Mouse (Mus musculus): ENCODE measurements around the gene Isyna1. TPM values are rescaled to one million over a fixed set of nuclear protein-coding genes. Genes with fewer than 3 reads are reported as not detected.

Isyna1 gene
- polyA plus RNA-seq, 1 experiment from 2014 or later: 37.4 TPM

DNA sequence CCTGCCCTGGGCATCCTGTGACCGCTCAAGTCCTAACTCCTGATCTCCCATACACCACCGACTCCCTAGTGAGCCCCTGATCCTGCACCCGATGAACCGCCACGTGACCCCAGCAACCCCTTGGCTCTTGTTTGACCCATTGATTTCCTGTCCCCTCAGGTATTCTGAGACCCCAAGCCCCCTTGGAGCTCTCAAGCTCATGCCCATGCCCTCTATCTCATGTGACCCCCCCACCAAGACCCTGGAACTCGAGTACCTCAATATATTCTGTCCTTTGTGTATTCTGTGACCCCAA, 13.4 kb downstream of the Isyna1 start:
- TF ChIP-seq EP300 (optimal IDR thresholded peaks at IDR 0.05) (no peak), CTCF (IDR thresholded peaks at IDR 0.05; ENCODE audit: low read depth) (no peak)
- Histone ChIP-seq H3K27me3 (ENCODE audit: control insufficient read depth, insufficient read depth, low read length) (no peaks in the 10 kb centered on the region), H3K4me2 (replicated peaks; ENCODE audit: low read depth) (peak overlapping the region; percentile 87), H3K4me3 (ENCODE audit: low read depth, low read length) (peak overlapping the region; percentile 75), H3K9ac (ENCODE audit: low read length) (peak overlapping the region; percentile 92), H3K36me3 (ENCODE audit: control insufficient read depth, insufficient read depth, low read length) (no peaks in the 10 kb centered on the region), H3K9me3 (ENCODE audit: control insufficient read depth, low read length) (no peaks in the 10 kb centered on the region), H3K4me1 (replicated peaks; ENCODE audit: control insufficient read depth, insufficient read depth) (peaks cover 3% of the 10 kb centered on the region), H3K27ac (replicated peaks) (peak overlapping the region; percentile 97; the same call in 1 of the 2 replicates)
- no peak for DNase-seq (ENCODE audit: low spot score)
- WGBS: 25% methylated on average over 6 of the region's 6 CpGs
- no peak for ATAC-seq (ENCODE audit: low FRiP score, low TSS enrichment)

DNA sequence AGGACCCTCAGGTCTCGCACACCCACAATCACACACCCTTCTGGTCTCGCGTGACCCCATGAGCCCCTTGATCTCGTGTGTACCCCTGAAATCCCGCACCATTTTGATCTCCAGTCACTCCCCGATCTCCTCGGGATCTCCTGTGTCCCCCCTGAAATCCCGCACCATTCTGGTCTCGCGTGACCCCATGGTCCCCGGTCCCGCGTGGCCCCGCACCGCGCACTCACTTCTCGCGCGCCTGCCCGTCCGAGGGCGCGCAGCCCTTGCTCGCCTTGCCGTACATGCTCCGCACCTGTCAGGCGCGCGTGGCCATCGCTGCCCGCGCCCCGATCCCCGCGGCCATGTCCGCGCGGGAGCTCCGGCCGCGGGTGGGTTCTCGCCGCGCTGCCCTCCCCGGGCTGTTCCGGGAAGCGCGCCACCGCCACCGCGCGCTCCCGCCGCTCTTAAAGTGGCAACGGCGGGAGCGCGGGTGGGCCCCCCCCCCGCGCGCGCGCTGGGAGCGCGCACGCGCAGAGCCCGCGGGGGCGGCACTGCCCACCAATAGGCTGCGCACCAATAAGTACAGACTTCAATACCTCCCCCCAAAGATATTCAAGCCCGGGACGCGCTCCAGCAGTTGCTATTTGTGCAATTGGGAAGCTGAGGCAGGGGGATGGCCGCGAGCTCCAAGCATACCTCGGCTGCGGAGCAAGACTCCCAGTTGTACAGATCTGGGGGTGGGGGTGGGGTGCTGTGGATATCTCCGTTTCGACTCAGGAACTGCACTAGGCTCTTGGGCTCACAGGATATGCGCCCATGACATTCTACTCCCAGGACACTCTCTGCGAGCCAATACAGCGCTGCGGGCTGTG, 13.9 kb downstream of the Isyna1 start:
- peak; percentile 58 for DNase-seq (ENCODE audit: low spot score)
- peak overlapping the region; percentile 87 for H3K4me2 ChIP-seq (replicated peaks; ENCODE audit: low read depth)
- peak overlapping the region; percentile 92 for H3K9ac ChIP-seq (ENCODE audit: low read length)
- H3K9me3 ChIP-seq (ENCODE audit: control insufficient read depth, low read length): no peaks in the 10 kb centered on the region
- H3K27ac ChIP-seq (replicated peaks): peak overlapping the region; percentile 97
- TF ChIP-seq EP300 (optimal IDR thresholded peaks at IDR 0.05) (no peak), CTCF (IDR thresholded peaks at IDR 0.05; ENCODE audit: low read depth) (no peak)
- WGBS: 1% methylated on average over 63 of the region's 84 CpGs
- H3K4me1 ChIP-seq (replicated peaks; ENCODE audit: control insufficient read depth, insufficient read depth): peaks cover 3% of the 10 kb centered on the region
- no peak for ATAC-seq (ENCODE audit: low FRiP score, low TSS enrichment)
- no peaks in the 10 kb centered on the region for H3K36me3 ChIP-seq (ENCODE audit: control insufficient read depth, insufficient read depth, low read length)
- peak overlapping the region; percentile 75 for H3K4me3 ChIP-seq (ENCODE audit: low read depth, low read length)
- H3K27me3 ChIP-seq (ENCODE audit: control insufficient read depth, insufficient read depth, low read length): no peaks in the 10 kb centered on the region

DNA sequence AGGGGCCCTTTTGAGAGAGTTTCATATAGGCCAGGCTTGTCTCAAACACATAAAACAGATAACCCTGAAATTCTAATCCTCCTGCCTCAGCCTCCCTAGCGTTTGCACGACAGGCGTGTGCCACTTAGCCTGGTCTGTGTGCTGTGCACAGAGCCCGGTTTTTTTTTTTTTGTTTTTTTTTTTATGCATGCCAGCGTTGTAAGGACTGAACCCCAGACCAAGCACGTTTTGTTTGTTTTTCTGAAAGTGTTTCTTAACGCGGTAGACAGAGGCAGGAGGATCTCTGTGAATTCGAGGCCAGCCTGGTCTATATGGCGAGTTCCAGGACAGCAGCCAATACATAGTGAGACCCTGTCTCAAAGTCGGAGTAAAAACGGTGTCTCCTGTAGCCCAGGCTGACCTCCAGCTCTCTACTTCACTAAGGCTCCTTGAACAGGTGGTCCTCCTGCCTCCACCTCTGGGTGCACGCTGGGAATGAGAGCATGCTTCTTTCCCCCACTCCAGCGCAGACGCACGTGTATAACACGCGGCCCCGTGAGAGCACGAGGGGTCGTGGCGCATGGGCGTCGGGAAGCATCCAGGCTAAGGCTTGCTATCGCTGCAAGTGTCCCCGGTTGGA, 14.7 kb downstream of the Isyna1 start, which contains the start of gene Ssbp4:
TSS of gene Ssbp4 (minus strand) at position 124 of the 619 bp plus-strand sequence.
- no peaks in the 10 kb centered on the region for H3K27me3 ChIP-seq (ENCODE audit: control insufficient read depth, insufficient read depth, low read length)
- H3K9ac ChIP-seq (ENCODE audit: low read length): peak within 1 kb of the TSS; percentile 92
- H3K36me3 ChIP-seq (ENCODE audit: control insufficient read depth, insufficient read depth, low read length): no peaks in the 10 kb centered on the region
- no peak for ATAC-seq (ENCODE audit: low FRiP score, low TSS enrichment)
- H3K4me3 ChIP-seq (ENCODE audit: low read depth, low read length): peak within 1 kb of the TSS; percentile 75
- TF ChIP-seq EP300 (optimal IDR thresholded peaks at IDR 0.05): no peak
- TF ChIP-seq CTCF (IDR thresholded peaks at IDR 0.05; ENCODE audit: low read depth): no peak
- peak within 1 kb of the TSS; percentile 97 for H3K27ac ChIP-seq (replicated peaks)
- peaks cover 3% of the 10 kb centered on the region for H3K4me1 ChIP-seq (replicated peaks; ENCODE audit: control insufficient read depth, insufficient read depth)
- H3K9me3 ChIP-seq (ENCODE audit: control insufficient read depth, low read length): no peaks in the 10 kb centered on the region
- DNase-seq (ENCODE audit: low spot score): no peak
- 3% methylated on average over 26 of the region's 26 CpGs for WGBS
- H3K4me2 ChIP-seq (replicated peaks; ENCODE audit: low read depth): peak within 1 kb of the TSS; percentile 94

DNA sequence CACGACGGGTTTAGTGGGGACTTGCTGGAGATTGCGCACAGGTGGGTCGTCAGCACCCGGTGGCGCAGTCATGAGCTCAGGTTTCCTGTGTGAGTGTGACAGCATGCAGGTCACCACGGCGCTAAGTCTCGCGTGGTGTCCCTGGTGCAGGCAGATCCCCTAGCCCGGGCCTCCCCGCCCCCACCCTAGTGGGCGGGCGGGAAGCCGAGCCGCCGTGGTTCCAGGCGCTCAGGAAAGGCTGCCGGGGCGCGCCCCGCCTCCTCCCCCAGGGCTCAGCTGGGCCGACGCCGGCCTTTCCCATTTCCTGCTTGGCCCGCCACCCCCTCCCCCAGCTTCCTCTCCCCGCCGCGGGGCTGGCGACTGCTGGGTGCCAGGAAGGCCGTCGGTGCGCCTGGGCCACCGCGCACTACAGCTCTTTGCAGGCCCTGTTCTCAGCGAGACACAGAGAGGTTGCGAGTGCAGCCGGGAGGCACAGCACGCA, 15.2 kb downstream of the Isyna1 start:
- DNase-seq (ENCODE audit: low spot score): peak; percentile 92
- H3K4me2 ChIP-seq (replicated peaks; ENCODE audit: low read depth): peak overlapping the region; percentile 94
- H3K4me1 ChIP-seq (replicated peaks; ENCODE audit: control insufficient read depth, insufficient read depth): peaks cover 3% of the 10 kb centered on the region
- no peaks in the 10 kb centered on the region for H3K27me3 ChIP-seq (ENCODE audit: control insufficient read depth, insufficient read depth, low read length)
- WGBS: 1% methylated on average over 32 of the region's 39 CpGs
- peak overlapping the region; percentile 60 for H3K9ac ChIP-seq (ENCODE audit: low read length)
- TF ChIP-seq CTCF (IDR thresholded peaks at IDR 0.05; ENCODE audit: low read depth): peak; percentile 3; the same call in 1 of the 2 replicates
- peak; percentile 80 for TF ChIP-seq EP300 (optimal IDR thresholded peaks at IDR 0.05)
- peak overlapping the region; percentile 97 for H3K27ac ChIP-seq (replicated peaks)
- no peaks in the 10 kb centered on the region for H3K36me3 ChIP-seq (ENCODE audit: control insufficient read depth, insufficient read depth, low read length)
- peak overlapping the region; percentile 75 for H3K4me3 ChIP-seq (ENCODE audit: low read depth, low read length)
- peak; percentile 70 for ATAC-seq (ENCODE audit: low FRiP score, low TSS enrichment)
- no peaks in the 10 kb centered on the region for H3K9me3 ChIP-seq (ENCODE audit: control insufficient read depth, low read length)

DNA sequence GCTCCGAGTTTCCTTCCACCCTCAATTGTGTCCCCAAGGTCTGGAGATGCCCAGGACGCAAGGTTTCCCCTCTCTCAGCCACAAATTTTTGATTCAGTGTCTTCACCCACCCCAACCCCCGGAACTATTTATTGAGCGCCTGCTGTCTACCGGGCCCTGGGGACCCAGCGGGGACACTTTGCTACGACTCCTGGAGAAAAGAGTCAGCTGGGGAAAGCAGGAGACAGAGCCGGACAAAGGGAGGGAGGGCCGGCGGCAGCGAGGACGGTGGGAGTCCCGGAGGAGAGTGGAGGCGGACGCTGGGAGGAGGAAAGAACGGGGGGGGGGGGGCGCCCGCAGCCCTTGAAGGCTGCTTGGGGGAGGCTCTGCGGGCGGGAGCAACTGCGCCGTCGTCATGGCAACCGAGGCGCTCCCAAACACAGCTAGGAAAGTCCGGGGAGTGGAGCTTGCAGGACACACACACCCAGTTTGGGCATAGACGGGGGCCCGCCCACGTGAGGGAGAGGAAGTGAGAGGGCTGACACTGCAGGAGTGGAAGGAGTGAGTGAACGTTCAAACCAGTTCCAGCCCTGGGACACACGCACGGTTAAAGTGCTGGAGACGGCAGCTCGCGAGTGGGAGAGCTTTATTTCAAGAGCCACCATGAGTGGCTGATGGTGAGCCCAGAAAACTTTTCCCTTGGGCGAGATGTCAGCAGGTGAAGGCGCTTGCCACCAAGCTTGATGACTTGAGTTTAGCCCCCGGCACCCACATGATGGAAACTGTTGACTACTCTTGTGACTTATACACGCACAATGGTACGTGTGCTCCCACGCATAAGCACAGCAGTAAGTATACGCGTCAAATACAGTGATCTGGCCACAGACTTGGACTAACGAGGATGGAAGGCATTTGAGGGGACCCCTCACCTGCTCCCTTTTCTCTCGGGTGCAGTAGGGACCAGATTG, 15.9 kb downstream of the Isyna1 start:
- peak; percentile 85 for ATAC-seq (ENCODE audit: low FRiP score, low TSS enrichment)
- under 1% methylated on average over 39 of the region's 45 CpGs for WGBS
- H3K9ac ChIP-seq (ENCODE audit: low read length): peak overlapping the region; percentile 60
- H3K9me3 ChIP-seq (ENCODE audit: control insufficient read depth, low read length): no peaks in the 10 kb centered on the region
- H3K4me1 ChIP-seq (replicated peaks; ENCODE audit: control insufficient read depth, insufficient read depth): peaks cover 3% of the 10 kb centered on the region
- no peak for TF ChIP-seq CTCF (IDR thresholded peaks at IDR 0.05; ENCODE audit: low read depth)
- peak; percentile 10 for TF ChIP-seq EP300 (optimal IDR thresholded peaks at IDR 0.05)
- H3K4me2 ChIP-seq (replicated peaks; ENCODE audit: low read depth): peak overlapping the region; percentile 94
- no peaks in the 10 kb centered on the region for H3K27me3 ChIP-seq (ENCODE audit: control insufficient read depth, insufficient read depth, low read length)
- no peaks in the 10 kb centered on the region for H3K36me3 ChIP-seq (ENCODE audit: control insufficient read depth, insufficient read depth, low read length)
- H3K27ac ChIP-seq (replicated peaks): peak overlapping the region; percentile 97
- H3K4me3 ChIP-seq (ENCODE audit: low read depth, low read length): peak overlapping the region; percentile 75
- DNase-seq (ENCODE audit: low spot score): peak; percentile 94
